Mouse (Mus musculus) urinary bladder, postnatal 10 days (tissue): ENCODE results near the gene Ppp1r9b.

Source experiments
- DNase-seq: peaks from one replicate; pipeline ENCODE4 v3.0.0; 2022; ENCODE audit warnings: low spot score

The Ppp1r9b gene

DNA sequence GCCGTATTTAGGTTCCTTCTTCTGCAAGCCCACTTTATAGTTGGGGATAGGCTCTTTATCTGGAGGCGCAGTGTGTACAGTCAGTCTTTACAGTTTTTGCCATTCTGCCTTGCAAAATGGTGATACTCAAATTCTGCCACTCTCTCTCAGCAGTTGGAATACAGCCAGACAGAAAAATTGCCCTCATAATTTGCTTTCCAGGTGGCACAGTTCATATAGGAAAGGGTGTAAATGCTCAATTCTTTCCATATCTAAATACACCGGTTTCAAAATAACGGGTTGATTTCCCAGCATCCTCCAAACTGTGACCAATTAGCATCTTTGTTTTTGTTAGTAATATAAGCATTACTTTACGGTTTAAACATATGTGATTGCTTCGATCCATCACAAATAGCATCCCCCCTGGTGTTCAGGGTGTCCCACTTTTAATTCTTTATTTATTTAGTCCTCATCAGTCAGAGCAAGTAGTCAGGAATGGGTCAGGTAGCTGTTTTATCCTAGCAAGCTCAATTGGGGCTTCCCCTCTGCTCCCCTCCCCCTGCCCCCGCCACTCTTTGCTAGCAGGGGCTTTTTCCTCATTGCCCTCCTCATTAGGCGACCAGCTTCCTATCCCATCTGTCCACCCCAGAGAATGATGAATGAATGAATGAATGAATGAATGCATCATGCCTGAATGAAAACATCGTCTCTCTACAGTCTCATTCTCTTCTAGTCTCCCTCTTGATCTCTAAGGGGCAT, 12.5 kb upstream of the Ppp1r9b start:
- no peak for DNase-seq

DNA sequence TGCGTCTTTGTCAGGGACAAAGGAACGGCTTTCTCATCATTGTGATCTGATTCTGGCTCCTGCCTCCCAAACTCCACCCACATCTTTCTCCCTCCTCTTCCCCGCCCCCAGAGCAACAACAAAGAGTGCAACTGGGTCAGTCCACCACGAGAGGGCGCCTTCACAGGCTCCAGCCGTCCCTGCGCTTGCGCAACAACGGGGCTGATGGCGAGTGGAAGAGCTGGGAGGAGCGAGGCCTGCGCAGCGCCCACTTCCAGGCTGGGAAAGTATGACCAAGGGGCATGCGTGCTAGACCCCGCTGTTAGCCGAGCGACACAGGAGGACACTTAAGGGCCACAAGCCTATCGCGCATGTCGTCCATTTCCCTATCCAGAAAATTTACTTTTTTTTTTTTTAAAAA, 11.9 kb upstream of the Ppp1r9b start:
- DNase-seq: peak; percentile 86

DNA sequence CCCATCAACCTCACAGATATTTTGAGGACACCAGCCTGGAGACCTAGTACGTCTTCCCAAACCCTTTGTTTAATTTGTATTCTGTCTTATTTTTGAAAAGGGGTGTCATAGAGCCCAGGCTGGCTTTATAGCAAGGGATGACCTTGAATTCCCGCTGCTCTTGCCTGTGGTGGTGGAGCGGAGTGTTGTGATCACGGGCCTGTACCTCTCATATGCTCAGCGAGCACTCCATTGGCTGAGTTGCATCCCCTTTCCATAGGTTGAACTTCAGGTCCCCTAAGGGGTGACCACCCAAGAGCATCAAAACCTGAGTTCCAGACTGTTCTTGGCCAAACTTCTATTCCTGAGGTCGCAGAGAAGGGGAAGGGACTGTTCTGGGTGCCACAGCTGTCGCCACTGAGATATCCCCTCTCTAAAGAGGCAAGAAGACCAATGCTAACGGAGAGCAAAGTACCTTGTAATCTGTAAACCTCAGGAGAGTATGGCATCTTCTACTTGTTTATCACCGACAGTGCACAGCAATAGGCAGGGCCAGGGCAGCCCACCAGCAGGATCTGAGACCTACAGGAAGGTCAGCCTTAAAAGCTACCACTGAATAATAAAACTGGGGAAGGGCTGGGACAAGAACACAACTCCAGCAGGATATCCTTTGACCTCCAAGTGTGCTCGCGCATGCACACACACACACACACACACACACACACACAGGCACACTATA, 11.2 kb upstream of the Ppp1r9b start:
- DNase-seq: no peak

DNA sequence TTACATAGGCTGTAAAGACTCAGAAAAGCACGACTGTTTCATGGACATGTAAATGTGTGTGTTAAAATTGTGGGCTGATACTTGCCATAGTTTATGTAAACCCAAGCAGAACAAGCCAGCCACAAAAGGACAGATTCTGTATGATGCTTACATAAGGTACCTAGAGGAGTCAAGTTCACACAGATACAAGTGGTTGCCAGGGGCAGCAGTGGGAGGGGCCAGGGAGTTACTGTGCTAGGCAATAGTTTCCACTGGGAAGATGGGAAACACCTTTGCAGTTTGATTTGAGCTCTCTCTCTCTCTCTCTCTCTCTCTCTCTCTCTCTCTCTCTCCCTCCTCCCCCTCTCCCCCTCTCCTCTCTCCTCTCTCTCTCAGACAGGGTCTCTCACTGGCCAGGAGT, 5.7 kb upstream of the Ppp1r9b start:
- DNase-seq: no peak

DNA sequence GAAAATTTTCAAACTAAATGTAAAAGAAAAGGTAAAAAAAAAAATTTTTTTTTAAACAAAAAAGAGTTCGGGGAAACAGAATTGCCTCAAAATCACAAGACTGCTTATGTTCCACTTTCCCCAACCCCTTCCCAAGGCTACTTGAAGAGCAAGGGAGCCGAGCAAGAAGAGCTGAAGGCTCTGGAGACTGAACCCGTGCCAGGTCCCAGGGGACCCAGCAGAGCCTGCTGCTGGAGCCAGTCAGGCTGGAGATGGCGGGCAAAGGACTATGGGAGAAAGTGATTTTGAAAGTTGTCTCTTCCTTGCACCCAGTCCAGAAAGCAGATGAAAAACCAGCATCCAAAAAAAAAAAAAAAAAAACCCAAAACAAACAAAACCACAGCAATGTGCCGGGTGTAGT, 5.0 kb upstream of the Ppp1r9b start:
- DNase-seq: no peak

DNA sequence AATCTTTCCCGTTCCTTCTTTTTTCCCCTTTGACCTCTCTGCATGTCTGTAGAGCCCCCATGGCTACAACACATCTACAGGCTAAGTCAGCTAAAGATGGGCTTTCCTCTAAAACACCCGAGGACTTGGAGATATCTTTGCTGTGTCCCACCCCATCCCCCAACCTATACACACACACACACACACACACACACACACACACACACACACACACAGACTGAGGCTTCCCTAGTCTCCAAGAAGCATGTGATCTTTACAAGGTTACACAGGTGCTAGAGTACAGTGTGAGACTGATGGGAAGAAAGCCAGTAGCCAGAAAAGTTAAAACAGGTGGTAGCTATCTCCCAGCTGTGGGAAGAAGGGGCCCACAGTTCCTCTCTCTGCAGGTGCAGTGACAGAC, 4.4 kb upstream of the Ppp1r9b start:
- DNase-seq: no peak

DNA sequence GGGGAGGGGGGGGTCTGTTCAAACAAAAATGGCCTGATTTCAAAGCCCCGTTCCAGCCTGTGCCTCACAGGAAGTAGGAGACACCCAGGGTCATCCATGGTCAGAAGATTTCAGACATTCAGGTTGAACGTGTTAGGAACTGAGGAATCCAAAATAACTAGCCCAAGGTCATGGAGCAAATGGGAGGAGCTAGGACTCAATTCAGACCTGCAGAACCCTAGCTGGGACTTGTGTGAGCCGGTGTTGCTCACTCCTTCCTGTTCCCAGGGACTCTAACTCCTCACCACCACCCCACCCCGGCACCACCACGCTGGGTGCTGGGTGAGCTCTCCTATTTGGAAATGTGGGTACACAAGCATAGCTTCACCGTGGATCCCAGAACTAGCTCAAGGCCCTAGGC, 3.5 kb upstream of the Ppp1r9b start:
- no peak for DNase-seq

DNA sequence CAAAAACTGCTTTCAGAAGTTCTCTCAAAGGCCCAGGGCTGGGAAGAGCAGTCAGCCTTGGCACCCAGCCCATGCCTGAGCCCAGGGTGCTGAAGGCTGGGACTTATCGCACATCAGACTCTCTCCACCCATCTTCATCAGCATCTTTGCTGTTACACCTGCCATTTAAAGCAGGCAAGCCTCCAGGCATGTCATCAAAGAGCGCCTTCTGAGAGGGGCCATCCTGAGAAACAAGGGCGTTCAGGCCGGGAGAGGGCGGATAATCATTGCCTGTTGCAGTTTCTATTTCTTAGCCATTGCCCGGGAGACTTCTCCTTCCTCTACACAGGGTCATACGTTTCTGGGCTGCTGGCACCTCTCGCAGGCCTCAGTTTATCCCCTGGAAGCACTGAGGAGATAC, 3.0 kb upstream of the Ppp1r9b start:
- DNase-seq: no peak

DNA sequence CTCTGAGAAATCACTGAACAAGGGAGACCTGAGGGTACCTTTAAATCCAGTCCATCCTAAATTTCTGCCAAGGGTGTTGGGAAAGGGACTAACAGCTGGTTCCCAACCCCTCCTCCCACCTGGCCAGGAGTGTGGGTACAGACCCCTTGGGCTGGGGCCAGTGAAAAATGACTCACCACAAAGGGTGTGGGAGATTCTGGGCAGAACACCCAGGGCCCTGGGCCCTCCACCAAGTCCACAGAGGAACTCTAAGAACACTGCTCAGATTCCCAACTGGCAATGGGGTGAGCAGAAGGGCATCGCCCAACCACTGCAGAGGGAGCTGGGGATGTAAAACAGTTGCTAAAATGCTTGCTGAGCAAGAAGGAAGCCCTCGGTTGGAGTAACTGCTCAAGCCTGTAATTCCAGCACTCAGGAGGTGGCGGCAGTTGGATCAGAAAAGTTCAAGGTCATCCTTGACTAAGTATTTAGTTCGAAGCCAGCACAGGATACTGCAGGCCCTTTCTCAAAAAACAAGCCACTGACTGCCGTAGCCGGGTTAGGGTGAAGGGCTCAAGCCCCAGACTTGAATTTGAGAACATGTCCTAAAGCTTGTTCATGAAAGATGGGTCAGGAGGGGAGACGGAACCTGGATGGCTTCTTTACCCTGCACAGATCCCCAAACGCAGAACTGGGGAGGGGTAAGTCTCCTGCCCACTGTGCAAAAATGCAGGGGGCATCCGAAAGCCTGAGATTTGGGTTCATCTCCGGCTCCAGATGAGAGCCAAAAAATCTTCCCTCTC, 1.9 kb upstream of the Ppp1r9b start:
- DNase-seq: no peak

DNA sequence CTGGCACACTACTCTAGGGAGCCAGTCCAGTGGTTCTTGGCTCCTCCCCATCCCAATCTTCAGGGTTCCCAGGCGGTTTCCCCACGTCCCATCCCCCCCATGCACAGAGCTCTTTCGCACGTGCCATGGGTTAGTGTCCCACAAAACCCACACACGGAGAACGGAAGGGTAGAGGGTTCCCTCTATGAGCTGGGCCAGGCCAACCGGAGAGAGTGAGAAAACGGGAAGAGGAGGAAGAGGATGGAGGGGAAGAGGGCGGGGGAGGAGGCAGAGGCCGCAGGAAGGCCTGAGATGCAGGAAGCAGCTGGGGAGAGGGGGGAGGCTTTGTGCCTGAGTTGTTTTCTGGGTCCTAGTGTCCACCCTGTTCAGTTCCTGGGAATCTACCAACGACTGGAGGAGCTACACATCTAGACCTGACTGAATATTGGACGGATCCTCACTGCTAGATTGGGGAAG, 1.2 kb upstream of the Ppp1r9b start:
- DNase-seq: no peak

DNA sequence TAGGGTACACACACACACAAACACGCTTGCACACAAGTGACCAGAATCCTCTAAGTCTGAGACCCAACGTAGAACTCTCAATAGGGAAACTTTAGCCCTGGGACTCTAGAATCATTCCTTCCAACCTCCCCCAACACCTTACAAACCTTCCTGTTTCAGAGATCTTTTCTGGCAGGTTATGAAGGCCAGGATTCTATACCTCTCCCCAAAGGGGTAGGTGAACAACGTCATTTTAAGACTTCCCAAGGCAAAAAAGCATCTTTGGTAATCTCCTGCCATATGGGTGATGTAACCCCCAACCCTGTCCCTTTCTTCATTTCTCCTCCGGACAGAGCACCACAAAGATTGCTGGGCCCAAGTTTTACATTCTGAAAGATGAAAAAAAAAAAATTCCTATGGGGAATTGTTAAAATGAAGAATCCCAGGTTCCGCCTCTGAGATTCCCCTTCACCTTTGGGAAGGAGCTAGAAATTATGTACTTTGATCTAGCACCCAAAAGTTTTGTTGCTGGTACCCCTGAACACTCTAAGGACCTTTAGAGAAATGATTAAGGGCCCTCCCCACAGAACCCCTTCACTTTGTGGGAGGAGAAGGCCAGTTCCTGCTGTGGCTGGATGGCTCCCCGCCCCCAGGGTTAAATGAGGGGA, 610 bp upstream of the Ppp1r9b start:
- no peak for DNase-seq

DNA sequence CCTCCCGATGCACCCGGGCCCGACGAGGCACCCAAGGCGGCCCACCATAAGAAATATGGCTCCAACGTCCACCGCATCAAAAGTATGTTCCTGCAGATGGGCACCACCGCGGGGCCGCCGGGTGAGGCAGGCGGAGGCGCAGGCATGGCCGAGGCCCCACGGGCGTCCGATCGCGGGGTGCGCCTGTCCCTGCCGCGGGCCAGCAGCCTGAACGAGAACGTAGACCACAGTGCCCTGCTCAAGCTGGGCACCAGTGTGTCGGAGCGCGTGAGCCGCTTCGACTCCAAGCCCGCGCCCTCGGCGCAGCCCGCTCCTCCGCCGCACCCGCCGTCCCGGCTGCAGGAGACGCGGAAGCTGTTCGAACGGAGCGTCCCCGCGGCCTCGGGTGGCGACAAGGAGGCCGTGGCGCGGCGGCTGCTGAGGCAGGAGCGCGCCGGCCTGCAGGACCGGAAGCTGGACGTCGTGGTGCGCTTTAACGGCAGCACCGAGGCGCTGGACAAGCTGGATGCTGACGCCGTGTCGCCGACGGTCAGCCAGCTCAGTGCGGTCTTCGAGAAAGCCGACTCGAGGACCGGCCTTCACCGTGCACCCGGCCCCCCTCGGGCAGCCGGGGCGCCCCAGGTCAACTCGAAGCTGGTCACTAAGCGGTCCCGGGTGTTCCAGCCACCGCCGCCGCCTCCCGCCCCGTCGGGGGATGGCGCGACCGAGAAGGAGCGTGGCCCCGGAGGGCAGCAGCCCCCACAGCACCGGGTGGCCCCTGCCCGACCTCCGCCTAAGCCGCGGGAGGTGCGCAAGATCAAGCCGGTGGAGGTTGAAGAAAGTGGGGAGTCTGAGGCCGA, 1.0 kb downstream of the Ppp1r9b start:
- DNase-seq: no peak

DNA sequence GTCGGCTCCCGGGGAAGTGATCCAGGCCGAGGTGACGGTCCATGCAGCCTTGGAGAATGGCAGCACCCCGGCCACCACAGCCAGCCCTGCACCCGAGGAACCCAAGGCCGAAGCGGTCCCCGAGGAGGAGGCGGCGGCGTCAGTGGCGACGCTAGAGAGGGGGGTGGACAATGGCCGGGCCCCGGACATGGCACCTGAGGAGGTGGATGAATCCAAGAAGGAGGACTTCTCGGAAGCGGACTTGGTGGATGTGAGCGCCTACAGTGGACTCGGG, 1.6 kb downstream of the Ppp1r9b start:
- DNase-seq: no peak

DNA sequence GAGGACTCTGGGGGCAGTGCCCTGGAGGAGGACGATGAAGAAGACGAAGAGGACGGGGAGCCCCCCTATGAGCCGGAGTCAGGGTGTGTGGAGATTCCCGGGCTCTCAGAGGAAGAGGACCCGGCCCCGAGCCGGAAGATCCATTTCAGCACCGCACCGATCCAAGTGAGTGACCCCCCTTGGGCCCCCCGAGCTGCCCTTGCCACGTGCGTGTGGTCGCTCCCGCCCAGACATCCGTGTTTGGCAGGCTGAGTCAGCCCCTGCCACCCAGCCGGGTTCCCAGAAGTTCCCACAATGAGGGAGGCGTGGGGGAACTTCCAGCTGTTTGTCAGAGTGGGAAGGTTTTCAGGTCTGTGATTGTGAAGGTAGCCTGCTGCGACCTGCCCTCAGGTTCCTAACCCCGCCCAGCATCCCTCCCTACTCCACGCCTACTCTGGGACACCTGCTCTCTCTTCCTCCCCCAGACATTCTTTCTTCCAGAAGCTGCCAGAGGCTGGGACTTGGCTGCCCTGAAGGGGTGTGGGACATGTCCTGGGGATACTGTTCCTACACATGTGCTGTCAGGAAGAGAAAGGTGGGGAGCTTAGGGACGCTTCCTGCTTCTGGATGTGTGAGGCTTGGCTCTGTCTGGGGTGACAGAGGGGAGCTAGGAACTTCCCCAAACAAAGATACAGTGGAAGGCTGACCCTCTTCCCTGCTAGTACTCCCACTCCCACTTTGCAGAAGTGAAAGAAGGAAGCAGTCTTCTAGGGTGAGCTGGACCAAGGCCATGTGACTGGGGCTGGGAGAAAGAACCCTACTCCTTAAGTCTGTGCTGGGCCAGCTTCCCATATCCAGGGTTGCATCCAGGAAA, 2.1 kb downstream of the Ppp1r9b start:
- no peak for DNase-seq

DNA sequence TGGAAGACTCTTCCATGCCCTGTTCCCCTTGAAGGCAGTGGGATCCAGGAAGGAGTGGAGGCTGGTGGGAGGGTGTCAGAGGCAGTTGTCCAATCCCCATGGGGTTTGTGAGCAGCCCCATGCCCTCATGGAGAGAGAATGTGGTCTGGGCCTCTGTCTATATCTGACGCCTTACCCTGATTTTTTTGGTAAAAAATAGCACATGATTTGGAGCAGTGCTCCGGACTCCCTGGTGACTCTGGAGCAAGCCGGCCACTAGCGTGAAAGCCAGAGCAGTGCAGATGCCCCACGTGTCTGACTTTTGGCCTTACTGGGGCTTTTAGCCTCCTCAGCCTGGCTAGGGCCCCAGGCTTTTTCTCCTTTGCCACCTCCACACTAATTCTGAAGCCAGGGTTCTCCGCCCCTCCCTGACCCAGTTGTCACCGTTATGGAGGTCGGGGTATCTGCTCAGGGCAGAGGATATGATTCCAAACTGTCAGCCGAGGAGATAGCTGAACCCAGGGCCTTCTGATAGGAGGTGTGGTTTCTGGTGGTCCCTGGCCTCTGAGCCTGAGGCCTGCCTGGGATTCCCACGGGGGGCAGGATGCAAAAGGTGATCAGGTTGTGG, 3.5 kb downstream of the Ppp1r9b start:
- no peak for DNase-seq

DNA sequence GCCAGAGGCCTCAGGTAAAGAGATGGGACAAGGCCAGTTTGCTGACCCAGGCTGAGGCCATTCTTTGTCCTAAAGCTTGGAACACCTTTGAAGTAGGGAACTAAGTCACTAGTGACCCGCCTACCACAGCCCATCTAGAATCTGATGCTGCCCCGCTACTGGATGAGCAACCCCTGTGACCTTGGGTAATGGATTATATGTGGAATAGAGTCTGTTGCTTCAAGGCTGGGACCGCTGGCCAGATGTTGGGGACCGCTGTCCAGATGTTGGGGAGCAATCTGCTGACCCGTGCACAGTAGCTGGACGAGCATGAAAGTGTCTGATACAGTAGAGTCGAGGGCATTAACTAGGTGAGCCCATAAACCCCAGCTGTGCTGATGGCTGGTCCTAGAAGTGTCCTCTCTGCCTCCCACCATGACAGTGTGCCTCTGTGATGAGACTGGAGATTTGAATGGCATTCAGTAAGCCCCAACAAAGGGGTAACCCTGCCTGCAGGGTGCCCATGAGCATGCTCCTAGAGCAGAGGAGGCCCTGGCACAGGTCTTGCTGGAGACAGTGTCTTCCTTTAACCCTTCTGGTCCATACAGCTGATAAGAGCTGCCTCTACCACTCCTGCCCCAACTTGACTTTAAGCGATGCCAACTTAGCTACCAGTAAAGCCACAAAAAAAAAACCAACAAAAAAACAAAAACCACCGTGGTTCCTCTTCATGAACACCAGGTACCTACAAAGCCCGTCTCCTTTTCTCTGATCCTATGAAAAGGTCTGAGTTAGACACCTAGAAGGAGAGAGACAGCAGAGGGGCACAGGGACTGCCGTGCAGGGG, 4.3 kb downstream of the Ppp1r9b start:
- DNase-seq: no peak

DNA sequence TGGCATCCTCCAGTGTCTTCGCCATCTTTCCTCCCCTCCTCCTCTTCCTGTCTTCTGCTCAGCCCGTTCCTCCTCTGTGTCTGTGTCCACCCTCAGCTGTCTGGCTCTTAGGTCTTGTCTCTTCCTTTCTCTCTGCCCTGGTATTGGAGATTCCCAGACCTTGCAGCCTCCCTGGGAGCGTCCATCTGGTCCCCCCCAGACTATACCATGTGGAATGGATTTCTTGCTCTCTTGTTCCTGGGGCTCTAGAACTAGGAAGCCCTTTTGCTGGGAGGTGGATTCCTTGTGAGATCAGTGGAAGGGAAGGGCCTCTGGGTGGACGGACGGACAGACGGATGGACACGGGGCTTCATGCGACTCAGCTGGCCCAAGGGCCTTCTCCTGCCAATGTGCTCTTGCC, 5.3 kb downstream of the Ppp1r9b start:
- no peak for DNase-seq

DNA sequence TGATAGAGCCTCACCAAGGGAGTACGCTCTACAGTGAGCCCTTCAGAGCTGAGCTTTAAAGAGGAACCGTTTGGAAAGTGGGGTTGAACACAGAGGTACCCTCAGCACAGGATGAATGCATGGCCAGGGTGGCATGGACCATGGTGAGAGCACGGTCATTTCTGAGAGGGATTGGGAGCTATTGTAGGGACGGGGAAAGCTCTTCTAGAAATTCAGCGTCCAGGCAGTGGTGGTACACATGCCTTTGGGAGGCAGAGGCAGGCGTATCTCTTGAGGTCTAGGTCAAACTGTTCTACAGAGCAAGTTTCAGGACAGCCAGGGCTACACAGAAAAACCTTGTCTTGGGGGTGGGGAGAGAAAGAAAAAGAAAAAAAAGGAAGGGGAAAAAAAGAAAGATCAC, 6.1 kb downstream of the Ppp1r9b start:
- DNase-seq: no peak

DNA sequence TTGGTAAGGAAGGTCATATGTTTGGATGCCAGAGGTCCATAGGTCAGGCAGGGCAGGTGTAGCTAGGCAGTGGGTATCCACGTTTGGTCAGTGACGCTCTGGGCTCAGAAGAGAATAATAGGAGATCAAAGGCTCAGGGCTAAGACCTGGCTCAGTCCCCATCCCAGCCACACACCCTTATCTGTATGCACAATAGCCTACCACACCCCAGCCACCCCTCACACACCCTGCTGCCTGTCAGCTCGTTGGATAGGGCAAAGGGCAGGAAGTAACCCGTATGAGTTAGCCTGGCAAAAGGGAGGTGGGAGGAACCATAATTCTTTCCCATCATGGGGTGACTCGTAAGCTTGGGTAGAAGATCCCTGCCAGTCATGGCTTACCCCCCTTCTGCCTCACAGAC, 6.8 kb downstream of the Ppp1r9b start:
- DNase-seq: no peak
